Mouse (Mus musculus) heart, postnatal 0 days (tissue): ENCODE results near the gene Unk.

ENCODE experiments used
- CTCF ChIP-seq: IDR thresholded peaks from 2 replicates; pipeline ENCODE4 v1.5.1; 2016; ENCODE audit warnings: antibody characterized with exemption, control low read depth, low read depth
- EP300 ChIP-seq: IDR thresholded peaks from 2 replicates; pipeline ENCODE4 v1.6.1; 2016; ENCODE audit warnings: antibody characterized with exemption, low read depth

DNA sequence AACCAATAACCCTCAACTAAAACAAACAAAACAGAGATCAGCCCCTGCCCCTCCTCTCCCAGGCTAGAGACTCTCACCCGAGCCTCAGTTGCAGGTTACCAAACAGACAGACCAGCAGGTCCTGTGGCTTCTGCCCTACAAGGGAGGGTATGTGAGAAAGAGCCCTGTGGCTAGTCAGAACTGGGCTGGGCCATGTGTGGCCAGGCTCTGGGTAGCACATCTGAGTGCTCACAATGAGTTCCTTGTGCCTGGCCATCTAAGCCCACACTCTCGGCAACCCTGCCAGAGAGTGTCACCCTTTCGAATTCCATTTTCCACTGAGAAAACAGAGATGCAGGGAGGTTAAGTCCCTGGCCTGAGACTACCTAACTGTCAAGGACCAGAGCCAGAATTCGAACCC lies 38.0 kb upstream of the Unk start:
- no peak for TF ChIP-seq EP300
- TF ChIP-seq CTCF = no peak
